Mouse (Mus musculus): ENCODE results near the gene Zdhhc19. TPM values are rescaled to one million over a fixed set of nuclear protein-coding genes. Genes with fewer than 3 reads are reported as not detected.

The Zdhhc19 gene
- polyA plus RNA-seq, 1 experiment, result not detected

DNA sequence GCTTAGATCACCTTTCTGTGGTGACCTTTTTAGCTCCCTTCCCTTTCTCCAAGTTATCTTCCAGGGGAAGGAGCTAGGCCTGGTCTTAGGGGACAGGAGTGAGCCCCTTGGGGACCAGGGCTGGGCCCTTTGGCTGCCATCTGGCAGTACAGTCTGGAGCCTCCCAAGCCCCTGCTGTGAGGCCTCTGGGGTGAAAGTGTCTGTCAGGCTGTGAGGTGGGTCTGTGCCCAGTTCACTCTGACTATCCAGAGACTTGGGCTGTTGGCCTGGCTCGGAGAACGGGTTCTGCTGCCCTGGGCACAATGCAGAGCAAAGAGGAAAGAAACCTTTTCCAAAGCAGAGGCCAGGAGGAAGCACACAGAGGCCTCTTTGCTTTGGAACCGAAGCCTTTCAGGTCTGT lies 16.9 kb downstream of the Zdhhc19 start:
- TF ChIP-seq MAX (IDR thresholded peaks at IDR 0.05) (no peak), CTCF (IDR thresholded peaks at IDR 0.05; ENCODE audit: control insufficient read depth, insufficient read depth, insufficient read length) (no peak), FOSL1 (IDR thresholded peaks at IDR 0.05; ENCODE audit: insufficient read depth, low read length, poor library complexity, severe bottlenecking) (no peak), MYOD1 (IDR thresholded peaks at IDR 0.05; ENCODE audit: control insufficient read depth, insufficient read length, low read depth) (no peak), CEBPB (IDR thresholded peaks at IDR 0.05; ENCODE audit: low read depth) (no peak), MYOG (IDR thresholded peaks at IDR 0.05; ENCODE audit: control insufficient read depth, extremely low read depth, insufficient read length) (no peak), USF1 (IDR thresholded peaks at IDR 0.05; ENCODE audit: low read depth) (no peak)
- H3K79me2 ChIP-seq (ENCODE audit: control insufficient read depth, insufficient read depth), result no peaks in the 10 kb centered on the region
- no peaks in the 10 kb centered on the region for H3K79me3 ChIP-seq (ENCODE audit: low read depth)
- no peak overlapping the region for H3K4me3 ChIP-seq (ENCODE audit: insufficient read depth, poor library complexity, severe bottlenecking)
- H3K27me3 ChIP-seq (ENCODE audit: control insufficient read depth, insufficient read depth, insufficient read length), result no peaks in the 10 kb centered on the region
- no peak overlapping the region for H3ac ChIP-seq (ENCODE audit: control insufficient read depth, insufficient read length, low read depth)
- no peaks in the 10 kb centered on the region for H3K36me3 ChIP-seq (ENCODE audit: control insufficient read depth, insufficient read depth)

DNA sequence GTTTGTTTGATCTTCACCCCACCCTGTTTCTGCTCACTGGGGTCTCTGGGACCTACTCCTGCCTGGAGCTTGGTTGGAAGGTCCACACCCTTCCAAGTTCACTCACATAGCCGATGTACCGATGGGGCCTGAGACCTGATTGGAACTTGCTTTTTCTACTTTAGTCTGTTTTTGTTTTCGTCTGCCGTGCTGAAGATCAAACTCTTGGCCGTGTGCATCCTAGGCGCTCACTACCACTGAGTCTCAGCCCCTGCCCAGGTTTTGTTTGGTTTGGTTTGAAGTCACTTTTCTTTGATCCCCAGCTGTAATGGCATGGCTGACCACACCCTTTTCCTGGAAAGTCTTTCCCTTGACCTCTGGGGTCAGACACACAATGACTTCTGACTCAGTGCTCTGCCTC lies 17.3 kb downstream of the Zdhhc19 start:
- Histone ChIP-seq H3K36me3 (ENCODE audit: control insufficient read depth, insufficient read depth) (no peaks in the 10 kb centered on the region), H3K79me3 (ENCODE audit: low read depth) (no peaks in the 10 kb centered on the region), H3K27me3 (ENCODE audit: control insufficient read depth, insufficient read depth, insufficient read length) (no peaks in the 10 kb centered on the region), H3ac (ENCODE audit: control insufficient read depth, insufficient read length, low read depth) (no peak overlapping the region), H3K79me2 (ENCODE audit: control insufficient read depth, insufficient read depth) (no peaks in the 10 kb centered on the region), H3K4me3 (ENCODE audit: insufficient read depth, poor library complexity, severe bottlenecking) (no peak overlapping the region)
- TF ChIP-seq MAX (IDR thresholded peaks at IDR 0.05) (no peak), CEBPB (IDR thresholded peaks at IDR 0.05; ENCODE audit: low read depth) (no peak), MYOG (IDR thresholded peaks at IDR 0.05; ENCODE audit: control insufficient read depth, extremely low read depth, insufficient read length) (no peak), CTCF (IDR thresholded peaks at IDR 0.05; ENCODE audit: control insufficient read depth, insufficient read depth, insufficient read length) (no peak), MYOD1 (IDR thresholded peaks at IDR 0.05; ENCODE audit: control insufficient read depth, insufficient read length, low read depth) (no peak), USF1 (IDR thresholded peaks at IDR 0.05; ENCODE audit: low read depth) (no peak), FOSL1 (IDR thresholded peaks at IDR 0.05; ENCODE audit: insufficient read depth, low read length, poor library complexity, severe bottlenecking) (no peak)

DNA sequence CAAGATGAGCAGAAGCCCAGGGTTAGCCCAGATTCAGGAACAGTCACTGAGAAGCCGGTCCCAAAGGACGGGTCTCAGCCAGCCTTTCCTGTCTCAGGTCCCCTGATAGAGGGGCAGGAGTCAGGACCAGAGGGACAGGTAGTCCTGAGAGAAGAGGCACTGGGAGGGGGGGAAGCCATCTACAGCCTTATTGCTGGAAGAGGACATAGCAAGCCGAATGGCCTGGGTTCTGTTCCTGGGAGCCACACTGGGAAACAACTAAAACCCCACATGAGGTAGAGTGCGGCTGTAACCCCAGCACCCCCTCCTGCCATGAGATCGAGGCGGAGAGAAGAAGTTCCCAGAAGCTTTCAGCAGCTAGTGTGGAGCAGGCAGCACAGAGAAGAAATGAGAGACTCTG lies 17.9 kb downstream of the Zdhhc19 start:
- no peaks in the 10 kb centered on the region for H3K36me3 ChIP-seq (ENCODE audit: control insufficient read depth, insufficient read depth)

DNA sequence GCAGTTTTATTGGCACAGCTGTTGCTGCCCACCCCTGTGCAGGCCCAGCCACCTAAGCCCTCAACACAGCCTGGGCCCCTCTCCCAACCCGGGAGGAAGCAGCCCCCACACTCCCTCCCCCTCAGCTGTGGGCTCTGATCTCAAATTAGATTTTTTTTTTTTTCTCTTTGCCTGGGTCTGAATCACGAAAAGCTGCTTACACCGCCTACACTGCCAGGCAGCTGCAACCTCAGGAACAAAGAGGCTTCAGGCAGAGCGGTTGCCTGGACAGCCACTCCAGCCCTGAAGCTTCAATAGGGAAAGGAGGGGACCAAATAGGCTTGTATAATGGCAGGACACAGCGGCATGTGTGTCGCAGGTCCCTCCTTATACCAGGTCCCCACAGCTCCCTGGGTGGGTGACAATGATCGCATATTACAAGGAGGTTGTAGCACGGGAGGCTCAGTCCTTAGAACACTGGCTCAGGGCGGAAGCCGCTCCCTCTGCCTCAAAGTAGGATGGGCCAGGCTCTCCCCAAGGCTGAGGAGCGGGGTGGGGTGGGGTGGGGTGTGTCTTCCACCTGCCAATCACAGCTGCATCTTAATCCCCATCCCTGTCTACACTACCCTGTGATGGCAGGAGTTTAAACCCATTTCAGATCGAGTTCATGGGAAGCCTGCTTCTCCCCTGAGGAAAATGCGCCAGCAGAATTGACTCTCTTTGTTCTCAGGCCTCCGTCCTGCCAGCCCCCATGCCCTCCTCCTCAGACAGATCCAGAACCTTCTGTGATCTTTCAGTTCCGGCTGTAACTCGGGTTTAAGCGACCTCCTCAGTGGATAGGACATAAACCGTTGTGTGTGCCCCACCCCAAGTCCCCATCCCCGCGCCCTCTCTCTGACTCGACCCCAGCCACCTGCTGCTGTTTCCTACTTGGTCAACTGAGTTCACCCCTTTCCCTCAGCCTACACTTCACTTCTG lies 20.2 kb downstream of the Zdhhc19 start:
- H3K79me2 ChIP-seq (ENCODE audit: control insufficient read depth, insufficient read depth), result no peaks in the 10 kb centered on the region
- no peak overlapping the region for H3ac ChIP-seq (ENCODE audit: control insufficient read depth, insufficient read length, low read depth)
- H3K36me3 ChIP-seq (ENCODE audit: control insufficient read depth, insufficient read depth), result no peaks in the 10 kb centered on the region
- H3K79me3 ChIP-seq (ENCODE audit: low read depth), result no peaks in the 10 kb centered on the region
- no peaks in the 10 kb centered on the region for H3K27me3 ChIP-seq (ENCODE audit: control insufficient read depth, insufficient read depth, insufficient read length)
- no peak for TF ChIP-seq CTCF (IDR thresholded peaks at IDR 0.05; ENCODE audit: control insufficient read depth, insufficient read depth, insufficient read length)
- no peak overlapping the region for H3K4me3 ChIP-seq (ENCODE audit: insufficient read depth, poor library complexity, severe bottlenecking)

More for the DNA sequence above, 17.9 kb downstream of the Zdhhc19 start:
- H3ac ChIP-seq (ENCODE audit: control insufficient read depth, insufficient read length, low read depth), result no peak overlapping the region
- no peak overlapping the region for H3K4me3 ChIP-seq (ENCODE audit: insufficient read depth, poor library complexity, severe bottlenecking)
- H3K27me3 ChIP-seq (ENCODE audit: control insufficient read depth, insufficient read depth, insufficient read length), result no peaks in the 10 kb centered on the region
- H3K79me3 ChIP-seq (ENCODE audit: low read depth), result no peaks in the 10 kb centered on the region
- H3K79me2 ChIP-seq (ENCODE audit: control insufficient read depth, insufficient read depth), result no peaks in the 10 kb centered on the region
- TF ChIP-seq FOSL1 (IDR thresholded peaks at IDR 0.05; ENCODE audit: insufficient read depth, low read length, poor library complexity, severe bottlenecking) (no peak), USF1 (IDR thresholded peaks at IDR 0.05; ENCODE audit: low read depth) (no peak), MYOD1 (IDR thresholded peaks at IDR 0.05; ENCODE audit: control insufficient read depth, insufficient read length, low read depth) (no peak), CTCF (IDR thresholded peaks at IDR 0.05; ENCODE audit: control insufficient read depth, insufficient read depth, insufficient read length) (no peak)

DNA sequence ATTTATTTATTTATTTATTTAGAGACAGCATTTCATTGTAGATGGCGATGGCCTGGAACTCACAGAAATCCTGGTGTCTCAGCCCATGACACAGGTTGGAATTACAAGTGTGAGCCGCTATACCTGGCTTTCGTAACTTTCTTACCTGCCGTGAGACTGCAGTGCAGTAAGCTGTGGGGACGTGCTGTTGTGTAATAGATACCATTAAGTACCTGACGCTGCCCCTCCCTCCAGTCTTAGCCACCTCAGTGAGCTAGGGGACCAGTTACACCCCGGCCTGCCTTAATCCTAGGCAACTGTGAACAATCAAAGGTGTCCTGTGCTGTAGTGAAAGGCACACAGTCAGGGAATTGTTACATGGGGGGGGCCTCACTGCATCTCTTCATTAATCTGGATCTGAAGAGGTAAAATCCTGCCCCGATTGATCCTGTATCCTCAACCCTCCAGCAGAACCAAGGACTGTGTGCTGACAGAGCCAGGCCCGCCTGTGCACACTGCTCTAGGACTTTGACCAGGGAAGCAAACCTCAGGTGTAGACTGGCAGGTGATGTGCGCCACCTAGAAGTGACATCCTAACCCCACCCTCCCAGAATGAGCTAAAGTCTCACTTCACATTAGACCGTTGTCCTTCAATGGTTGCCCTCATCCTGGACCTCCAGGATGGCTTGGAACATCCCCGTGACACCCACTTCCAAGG lies 21.9 kb downstream of the Zdhhc19 start:
- Histone ChIP-seq H3K27me3 (ENCODE audit: control insufficient read depth, insufficient read depth, insufficient read length) (no peaks in the 10 kb centered on the region), H3K79me3 (ENCODE audit: low read depth) (no peaks in the 10 kb centered on the region), H3K36me3 (ENCODE audit: control insufficient read depth, insufficient read depth) (no peaks in the 10 kb centered on the region), H3K4me3 (ENCODE audit: insufficient read depth, poor library complexity, severe bottlenecking) (no peak overlapping the region), H3K79me2 (ENCODE audit: control insufficient read depth, insufficient read depth) (no peaks in the 10 kb centered on the region), H3ac (ENCODE audit: control insufficient read depth, insufficient read length, low read depth) (no peak overlapping the region)
- no peak for TF ChIP-seq USF1 (IDR thresholded peaks at IDR 0.05; ENCODE audit: low read depth)
- no peak for TF ChIP-seq MYOG (IDR thresholded peaks at IDR 0.05; ENCODE audit: control insufficient read depth, extremely low read depth, insufficient read length)
- TF ChIP-seq MAX (IDR thresholded peaks at IDR 0.05), result no peak
- no peak for TF ChIP-seq CEBPB (IDR thresholded peaks at IDR 0.05; ENCODE audit: low read depth)
- no peak for TF ChIP-seq CTCF (IDR thresholded peaks at IDR 0.05; ENCODE audit: control insufficient read depth, insufficient read depth, insufficient read length)
- no peak for TF ChIP-seq FOSL1 (IDR thresholded peaks at IDR 0.05; ENCODE audit: insufficient read depth, low read length, poor library complexity, severe bottlenecking)
- TF ChIP-seq MYOD1 (IDR thresholded peaks at IDR 0.05; ENCODE audit: control insufficient read depth, insufficient read length, low read depth), result no peak
